Mouse (Mus musculus) lung, embryonic 16.5 days (tissue): Measurements from ENCODE around the gene Antxrl. TPM values are rescaled to one million over a fixed set of nuclear protein-coding genes. Genes with fewer than 3 reads are reported as not detected.

Source experiments
- ATAC-seq: fragments of 200-750 bp; cut with Nextera tagmentation; 2 replicates; pipeline ENCODE4 v1.8.0; 2017; ENCODE audit warnings: low read depth, mild to moderate bottlenecking, moderate library complexity
- H3K27ac ChIP-seq: fragments of 300-500 bp; sonication (generic); 2 replicates; pipeline ENCODE4 v1.5.1; 2014; ENCODE audit warnings: mild to moderate bottlenecking, control low read depth, low read length
- H3K27me3 ChIP-seq: fragments of 300-500 bp; sonication (generic); 2 replicates; pipeline ENCODE4 v1.6.1; 2014; ENCODE audit warnings: low read depth, low read length, mixed read lengths; ENCODE audit not compliant: control insufficient read depth, insufficient read depth
- H3K36me3 ChIP-seq: fragments of 300-500 bp; sonication (generic); 2 replicates; pipeline ENCODE4 v1.6.1; 2014; ENCODE audit warnings: low read length; ENCODE audit not compliant: control insufficient read depth, insufficient read depth
- H3K4me1 ChIP-seq: fragments of 300-500 bp; sonication (generic); replicated peaks from 2 replicates; pipeline ENCODE4 v1.6.1; 2014; ENCODE audit warnings: low read length, mixed read lengths; ENCODE audit not compliant: control insufficient read depth, insufficient read depth
- H3K4me2 ChIP-seq: fragments of 300-500 bp; sonication (generic); 2 replicates; pipeline ENCODE4 v1.6.1; 2014; ENCODE audit warnings: low read depth, low read length, control low read depth
- H3K4me3 ChIP-seq: fragments of 300-500 bp; sonication (generic); 2 replicates; pipeline ENCODE4 v1.5.1; 2014; ENCODE audit warnings: mild to moderate bottlenecking, low read length, control low read depth
- H3K9ac ChIP-seq: fragments of 300-500 bp; sonication (generic); 2 replicates; pipeline ENCODE4 v1.6.1; 2014; ENCODE audit warnings: low read length, control low read depth
- H3K9me3 ChIP-seq: fragments of 300-500 bp; sonication (generic); 2 replicates; pipeline ENCODE4 v1.6.1; 2016; ENCODE audit warnings: low read length; ENCODE audit not compliant: control insufficient read depth
- WGBS: fragments of 180-500 bp; shearing (Covaris S2); extraction: QIAGEN DNeasy Blood & Tissue Kit; methylation state at CpG from one replicate; pipeline ENCODE4 v1.1.7; 2014; 5-methylcytosine and 5-hydroxymethylcytosine counted together
- polyA plus RNA-seq: library from polyadenylated mRNA; unstranded; fragments of >200 nt; fragmentation: Nextera tagmentation; extraction: Ambion mirVana; gene quantifications from 2 replicates; pipeline ENCODE4 v1.2.1, GENCODE M21; 2015

Antxrl gene
- polyA plus RNA-seq, 1 experiment from 2014 or later: not detected

- no peak overlapping the region for H3K4me3 ChIP-seq
- H3K9ac ChIP-seq: no peak overlapping the region
- WGBS: 59% methylated on average over 7 of the region's 7 CpGs
- H3K27me3 ChIP-seq: no peaks in the 10 kb centered on the region
- no peaks in the 10 kb centered on the region for H3K36me3 ChIP-seq
- no peaks in the 10 kb centered on the region for H3K4me1 ChIP-seq
- no peak overlapping the region for H3K27ac ChIP-seq
- no peak for ATAC-seq
- no peak overlapping the region for H3K4me2 ChIP-seq
- no peaks in the 10 kb centered on the region for H3K9me3 ChIP-seq
These were observed 66.7 kb downstream of the Antxrl start for GRCm38 (mm10) chr14:34119046-34119723.

GRCm38 (mm10) chr14:34120016-34120910, 67.8 kb downstream of the Antxrl start:
- no peak overlapping the region for H3K4me2 ChIP-seq
- H3K9ac ChIP-seq: no peak overlapping the region
- 71% methylated on average over 12 of the region's 12 CpGs for WGBS
- H3K36me3 ChIP-seq: no peaks in the 10 kb centered on the region
- H3K27ac ChIP-seq: no peak overlapping the region
- H3K4me1 ChIP-seq: no peaks in the 10 kb centered on the region
- no peak for ATAC-seq
- H3K4me3 ChIP-seq: no peak overlapping the region
- H3K9me3 ChIP-seq: no peaks in the 10 kb centered on the region
- no peaks in the 10 kb centered on the region for H3K27me3 ChIP-seq

GRCm38 (mm10) chr14:34120923-34121351, 68.4 kb downstream of the Antxrl start:
- no peaks in the 10 kb centered on the region for H3K4me1 ChIP-seq
- H3K27ac ChIP-seq: no peak overlapping the region
- H3K4me2 ChIP-seq: no peak overlapping the region
- no peak overlapping the region for H3K4me3 ChIP-seq
- no peak overlapping the region for H3K9ac ChIP-seq
- H3K9me3 ChIP-seq: no peaks in the 10 kb centered on the region
- no peaks in the 10 kb centered on the region for H3K27me3 ChIP-seq
- WGBS: 87% methylated on average over 3 of the region's 3 CpGs
- no peak for ATAC-seq
- H3K36me3 ChIP-seq: no peaks in the 10 kb centered on the region

- H3K36me3 ChIP-seq: no peaks in the 10 kb centered on the region
- no peak overlapping the region for H3K4me2 ChIP-seq
- 91% methylated on average over 4 of the region's 4 CpGs for WGBS
- H3K4me1 ChIP-seq: no peaks in the 10 kb centered on the region
- no peaks in the 10 kb centered on the region for H3K9me3 ChIP-seq
- ATAC-seq: no peak
- no peak overlapping the region for H3K4me3 ChIP-seq
- H3K27me3 ChIP-seq: no peaks in the 10 kb centered on the region
- no peak overlapping the region for H3K9ac ChIP-seq
- no peak overlapping the region for H3K27ac ChIP-seq
These were observed 69.2 kb downstream of the Antxrl start for GRCm38 (mm10) chr14:34121691-34122090.

Other genes starting within 250 kb of the Antxrl start
- 7.1 and 7.7 TPM in 2 replicates for gene Gdf10, start 129.1 kb upstream of the Antxrl start, polyA plus RNA-seq
- 0.06 and 0.08 TPM in 2 replicates for gene Gdf2, start 111.7 kb upstream of the Antxrl start, polyA plus RNA-seq
- not detected in 2 replicates for gene Rbp3, start 98.7 kb upstream of the Antxrl start, polyA plus RNA-seq
- gene Zfp488, start 73.9 kb upstream of the Antxrl start, polyA plus RNA-seq: not detected in 2 replicates
- gene Gm30083, start 37.5 kb upstream of the Antxrl start, polyA plus RNA-seq: not detected in 2 replicates
- gene Gm5460, start 35.9 kb upstream of the Antxrl start, polyA plus RNA-seq: not detected in 2 replicates
- gene Anxa8, start 33.3 kb downstream of the Antxrl start, polyA plus RNA-seq: 10.1 and 15.0 TPM in 2 replicates
- gene A630023A22Rik, start 50.0 kb downstream of the Antxrl start, polyA plus RNA-seq: 0.19 TPM in 1 of 2 replicates, not detected in the other
- 0.05 and 0.20 TPM in 2 replicates for gene Npy4r, start 99.8 kb downstream of the Antxrl start, polyA plus RNA-seq
- gene Gprin2, start 148.9 kb downstream of the Antxrl start, polyA plus RNA-seq: 0.21 and 0.30 TPM in 2 replicates
- gene Syt15, start 166.9 kb downstream of the Antxrl start, polyA plus RNA-seq: 0.87 and 1.0 TPM in 2 replicates